Mouse (Mus musculus) midbrain, embryonic 11.5 days (tissue): ENCODE data around the gene Cab39l. TPM values are rescaled to one million over a fixed set of nuclear protein-coding genes. Genes with fewer than 3 reads are reported as not detected.

Experiments used
- ATAC-seq: fragments of 200-750 bp; cut with Nextera tagmentation; 2 replicates; pipeline ENCODE4 v1.8.0; 2017; ENCODE audit warnings: moderate TSS enrichment, moderate library complexity; ENCODE audit not compliant: low FRiP score
- DNase-seq: peaks from one replicate; pipeline ENCODE4 v3.0.0; 2015; ENCODE audit warnings: low spot score; ENCODE audit errors: missing footprints
- H3K27ac ChIP-seq: fragments of 300-500 bp; sonication (generic); 2 replicates; pipeline ENCODE4 v1.5.1; 2014; ENCODE audit warnings: low read depth, low read length
- H3K27me3 ChIP-seq: fragments of 300-500 bp; sonication (generic); 2 replicates; pipeline ENCODE4 v1.6.1; 2014; ENCODE audit warnings: mild to moderate bottlenecking, low read length, moderate library complexity, mixed read lengths; ENCODE audit not compliant: control insufficient read depth, insufficient read depth
- H3K36me3 ChIP-seq: fragments of 300-500 bp; sonication (generic); 2 replicates; pipeline ENCODE4 v1.6.1; 2014; ENCODE audit warnings: mild to moderate bottlenecking, low read length, moderate library complexity, mixed read lengths; ENCODE audit not compliant: control insufficient read depth, insufficient read depth
- H3K4me1 ChIP-seq: fragments of 300-500 bp; sonication (generic); 2 replicates; pipeline ENCODE4 v1.6.1; 2014; ENCODE audit warnings: low read length; ENCODE audit not compliant: control insufficient read depth, insufficient read depth
- H3K4me2 ChIP-seq: fragments of 300-500 bp; sonication (generic); 2 replicates; pipeline ENCODE4 v1.6.1; 2014; ENCODE audit warnings: mild to moderate bottlenecking, moderate library complexity
- H3K4me3 ChIP-seq: fragments of 300-500 bp; sonication (generic); 2 replicates; pipeline ENCODE4 v1.5.1; 2014; ENCODE audit warnings: low read depth, low read length
- H3K9ac ChIP-seq: fragments of 300-500 bp; sonication (generic); 2 replicates; pipeline ENCODE4 v1.6.1; 2014; ENCODE audit warnings: low read length
- H3K9me3 ChIP-seq: fragments of 300-500 bp; sonication (generic); 2 replicates; pipeline ENCODE4 v1.6.1; 2016; ENCODE audit warnings: low read length; ENCODE audit not compliant: control insufficient read depth
- WGBS: fragments of 180-500 bp; shearing (Covaris S2); extraction: QIAGEN DNeasy Blood & Tissue Kit; methylation state at CpG from one replicate; pipeline ENCODE4 v1.1.7; 2014; 5-methylcytosine and 5-hydroxymethylcytosine counted together
- polyA plus RNA-seq: library from polyadenylated mRNA; unstranded; fragments of >200 nt; fragmentation: Nextera tagmentation; extraction: Ambion mirVana; gene quantifications from 2 replicates; pipeline ENCODE4 v1.2.1, GENCODE M21; 2014

Cab39l gene
- polyA plus RNA-seq, 1 experiment from 2014 or later: 47.3 TPM

GRCm38 (mm10) chr14:59533908-59534307 is 93.1 kb downstream of the Cab39l start:
- H3K9ac ChIP-seq: no peak overlapping the region
- H3K4me2 ChIP-seq: no peak overlapping the region
- no peaks in the 10 kb centered on the region for H3K9me3 ChIP-seq
- H3K4me3 ChIP-seq: no peak overlapping the region
- DNase-seq (no peak), ATAC-seq (no peak)
- no peaks in the 10 kb centered on the region for H3K27me3 ChIP-seq
- H3K27ac ChIP-seq: no peak overlapping the region
- H3K4me1 ChIP-seq: no peaks in the 10 kb centered on the region
- H3K36me3 ChIP-seq: no peaks in the 10 kb centered on the region

GRCm38 (mm10) chr14:59537829-59538432 is 97.2 kb downstream of the Cab39l start:
- 87% methylated on average over 4 of the region's 4 CpGs for WGBS
- no peaks in the 10 kb centered on the region for H3K27me3 ChIP-seq
- H3K9me3 ChIP-seq: no peaks in the 10 kb centered on the region
- H3K4me3 ChIP-seq: no peak overlapping the region
- H3K4me1 ChIP-seq: no peaks in the 10 kb centered on the region
- no peak for DNase-seq
- no peak for ATAC-seq
- no peak overlapping the region for H3K27ac ChIP-seq
- H3K36me3 ChIP-seq: no peaks in the 10 kb centered on the region
- H3K9ac ChIP-seq: no peak overlapping the region
- no peak overlapping the region for H3K4me2 ChIP-seq

GRCm38 (mm10) chr14:59540230-59540629 is 99.5 kb downstream of the Cab39l start:
- no peak for DNase-seq
- H3K36me3 ChIP-seq: no peaks in the 10 kb centered on the region
- no peak overlapping the region for H3K4me3 ChIP-seq
- no peak overlapping the region for H3K4me2 ChIP-seq
- no peak overlapping the region for H3K27ac ChIP-seq
- ATAC-seq: no peak
- H3K27me3 ChIP-seq: no peaks in the 10 kb centered on the region
- no peak overlapping the region for H3K9ac ChIP-seq
- WGBS: 96% methylated on average over 2 of the region's 2 CpGs
- H3K9me3 ChIP-seq: no peaks in the 10 kb centered on the region
- H3K4me1 ChIP-seq: no peaks in the 10 kb centered on the region

- DNase-seq (no peak), ATAC-seq (no peak)
- no peaks in the 10 kb centered on the region for H3K27me3 ChIP-seq
- H3K36me3 ChIP-seq: no peaks in the 10 kb centered on the region
- H3K9ac ChIP-seq: no peak overlapping the region
- no peak overlapping the region for H3K4me2 ChIP-seq
- no peaks in the 10 kb centered on the region for H3K4me1 ChIP-seq
- WGBS: 84% methylated on average over 6 of the region's 6 CpGs
- H3K4me3 ChIP-seq: no peak overlapping the region
- no peak overlapping the region for H3K27ac ChIP-seq
- H3K9me3 ChIP-seq: no peaks in the 10 kb centered on the region
These were observed 100.0 kb downstream of the Cab39l start for GRCm38 (mm10) chr14:59540761-59541160.

GRCm38 (mm10) chr14:59543158-59543826 is 102.5 kb downstream of the Cab39l start:
- no peak overlapping the region for H3K4me3 ChIP-seq
- no peaks in the 10 kb centered on the region for H3K27me3 ChIP-seq
- H3K4me2 ChIP-seq: no peak overlapping the region
- DNase-seq (no peak), ATAC-seq (no peak)
- H3K9ac ChIP-seq: no peak overlapping the region
- no peaks in the 10 kb centered on the region for H3K9me3 ChIP-seq
- no peaks in the 10 kb centered on the region for H3K36me3 ChIP-seq
- 74% methylated on average over 3 of the region's 3 CpGs for WGBS
- H3K4me1 ChIP-seq: no peaks in the 10 kb centered on the region
- H3K27ac ChIP-seq: no peak overlapping the region

- H3K27ac ChIP-seq: no peak overlapping the region
- no peaks in the 10 kb centered on the region for H3K9me3 ChIP-seq
- DNase-seq (no peak), ATAC-seq (no peak)
- no peaks in the 10 kb centered on the region for H3K36me3 ChIP-seq
- 76% methylated on average over 5 of the region's 5 CpGs for whole genome bisulfite sequencing
- H3K4me1 ChIP-seq: no peaks in the 10 kb centered on the region
- H3K4me3 ChIP-seq: no peak overlapping the region
- no peaks in the 10 kb centered on the region for H3K27me3 ChIP-seq
- H3K9ac ChIP-seq: no peak overlapping the region
- no peak overlapping the region for H3K4me2 ChIP-seq
These were observed 103.2 kb downstream of the Cab39l start for GRCm38 (mm10) chr14:59543956-59544355.

GRCm38 (mm10) chr14:59546162-59546880 is 105.5 kb downstream of the Cab39l start:
- Histone ChIP-seq H3K4me2 (no peak overlapping the region), H3K27me3 (no peaks in the 10 kb centered on the region), H3K36me3 (no peaks in the 10 kb centered on the region), H3K9ac (no peak overlapping the region), H3K9me3 (no peaks in the 10 kb centered on the region), H3K27ac (no peak overlapping the region), H3K4me1 (no peaks in the 10 kb centered on the region), H3K4me3 (no peak overlapping the region)
- 83% methylated on average over 7 of the region's 7 CpGs for WGBS
- no peak for ATAC-seq
- no peak for DNase-seq

- H3K36me3 ChIP-seq: no peaks in the 10 kb centered on the region
- no peaks in the 10 kb centered on the region for H3K4me1 ChIP-seq
- H3K9me3 ChIP-seq: no peaks in the 10 kb centered on the region
- H3K9ac ChIP-seq: no peak overlapping the region
- no peaks in the 10 kb centered on the region for H3K27me3 ChIP-seq
- H3K4me3 ChIP-seq: no peak overlapping the region
- ATAC-seq (no peak), DNase-seq (no peak)
- no peak overlapping the region for H3K4me2 ChIP-seq
- 60% methylated on average over 5 of the region's 5 CpGs for WGBS
- H3K27ac ChIP-seq: no peak overlapping the region
These were observed 106.8 kb downstream of the Cab39l start for GRCm38 (mm10) chr14:59547530-59547929.

- H3K27me3 ChIP-seq: no peaks in the 10 kb centered on the region
- no peak overlapping the region for H3K4me2 ChIP-seq
- H3K4me3 ChIP-seq: no peak overlapping the region
- WGBS: 75% methylated on average over 2 of the region's 2 CpGs
- no peaks in the 10 kb centered on the region for H3K9me3 ChIP-seq
- no peak overlapping the region for H3K27ac ChIP-seq
- no peak for DNase-seq
- H3K9ac ChIP-seq: no peak overlapping the region
- H3K36me3 ChIP-seq: no peaks in the 10 kb centered on the region
- H3K4me1 ChIP-seq: no peaks in the 10 kb centered on the region
- ATAC-seq: no peak
These were observed 107.8 kb downstream of the Cab39l start for GRCm38 (mm10) chr14:59548532-59548931.
